8 mouse cellular contexts compared by ENCODE assay signal in the genomic region with DNA sequence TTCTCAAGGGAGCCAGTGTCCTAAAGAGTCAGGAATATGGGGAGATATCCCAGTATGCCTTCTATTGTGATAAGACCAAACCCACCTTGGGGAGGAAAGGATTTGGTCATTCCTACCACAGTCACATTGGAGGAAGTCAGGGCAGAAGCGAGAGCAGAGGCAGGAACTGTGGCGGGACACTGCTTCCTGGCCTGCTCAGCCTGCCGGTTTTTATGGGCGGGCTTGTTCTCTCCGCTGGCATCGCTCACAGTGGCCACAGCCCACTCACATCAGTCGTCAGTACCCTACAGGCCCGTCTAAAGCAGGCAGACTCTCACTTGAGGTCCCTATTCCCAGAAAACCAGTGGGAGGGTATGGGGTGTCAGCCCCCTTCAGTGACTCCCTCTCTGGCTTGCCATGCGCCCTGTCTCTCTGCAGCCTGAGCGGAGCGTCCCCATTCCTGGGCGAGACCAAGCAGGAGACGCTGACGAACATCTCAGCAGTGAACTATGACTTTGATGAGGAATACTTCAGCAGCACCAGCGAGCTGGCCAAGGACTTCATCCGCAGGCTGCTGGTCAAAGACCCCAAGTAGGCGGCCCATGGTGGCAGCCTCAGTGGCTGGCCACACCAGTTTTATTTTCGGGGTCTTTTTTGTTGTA. TPM values are rescaled to one million over a fixed set of nuclear protein-coding genes. Genes with fewer than 3 reads are reported as not detected.
A peak's percentile ranks its signal among the peaks of the same experiment; 100 is the strongest.
DNase-seq lines count a peak whose midpoint lies in the region; ATAC-seq and TF ChIP-seq lines count a peak whose summit lies in the region.

No protein-coding gene starts in this region.

- WGBS in thymus, adult 2 months, result 72% methylated on average over 18 of the region's 18 CpGs
- 87% methylated on average over 18 of the region's 18 CpGs for WGBS in limb, embryonic 11.5 days
- WGBS in neural tube, embryonic 13.5 days, result 89% methylated on average over 18 of the region's 18 CpGs

- peaks cover 31% of the 10 kb centered on the region for H3K4me1 ChIP-seq in thymus, adult 2 months (replicated peaks; ENCODE audit: control insufficient read depth, insufficient read depth, low read length)
- peaks cover 12% of the 10 kb centered on the region; the same call in 1 of the 2 replicates for H3K4me1 ChIP-seq in limb, embryonic 11.5 days (ENCODE audit: control insufficient read depth, insufficient read depth, low read length)
- peaks cover 29% of the 10 kb centered on the region for H3K4me1 ChIP-seq in neural tube, embryonic 13.5 days (replicated peaks)

- H3K9me3 ChIP-seq in limb, embryonic 11.5 days (ENCODE audit: control insufficient read depth, low read length), result no peaks in the 10 kb centered on the region
- no peaks in the 10 kb centered on the region for H3K9me3 ChIP-seq in neural tube, embryonic 13.5 days

- no peak overlapping the region for H3K4me3 ChIP-seq in thymus, adult 2 months (ENCODE audit: control insufficient read depth, insufficient read depth, low read length)
- H3K4me3 ChIP-seq in limb, embryonic 11.5 days (ENCODE audit: low read depth, low read length), result no peak overlapping the region; the same call in 1 of the 2 replicates
- peak overlapping the region; percentile 60; the same call in 1 of the 2 replicates for H3K4me3 ChIP-seq in neural tube, embryonic 13.5 days

- no peak for ATAC-seq in CD4-positive, CD25-positive, alpha-beta regulatory T cell, adult 4 months
- ATAC-seq in limb, embryonic 11.5 days (ENCODE audit: insufficient number of reproducible peaks, low FRiP score, low TSS enrichment, low read depth), result no peak
- no peak for ATAC-seq in neural tube, embryonic 13.5 days (ENCODE audit: low read depth)

- H3K36me3 ChIP-seq in thymus, adult 2 months (ENCODE audit: control insufficient read depth, insufficient read depth, low read length), result no peaks in the 10 kb centered on the region
- peaks cover 10% of the 10 kb centered on the region for H3K36me3 ChIP-seq in limb, embryonic 11.5 days (ENCODE audit: control insufficient read depth, insufficient read depth, low read length)
- H3K36me3 ChIP-seq in neural tube, embryonic 13.5 days, result peaks cover 37% of the 10 kb centered on the region

- H3K4me2 ChIP-seq in limb, embryonic 11.5 days (ENCODE audit: low read depth, severe bottlenecking), result peak overlapping the region; percentile 78
- H3K4me2 ChIP-seq in neural tube, embryonic 13.5 days, result peak overlapping the region; percentile 94

- DNase-seq in CD4-positive, CD25-positive, alpha-beta regulatory T cell, adult 2 months (ENCODE audit: low read depth, low spot score), result peak; percentile 20
- DNase-seq in thymus, postnatal 4 days, result peak; percentile 31
- no peak for DNase-seq in thymus, adult 2 months
- DNase-seq in limb, embryonic 11.5 days (ENCODE audit: low spot score), result no peak
- no peak for DNase-seq in layer of hippocampus, adult 11-12 months (ENCODE audit: low spot score)
- DNase-seq in B cell, adult 2 months, result no peak

- TF ChIP-seq CTCF in thymus, adult 2 months (IDR thresholded peaks at IDR 0.05; ENCODE audit: borderline replicate concordance, control insufficient read depth, extremely low read depth, insufficient read depth, low read length, poor library complexity), result no peak

- no peaks in the 10 kb centered on the region for H3K27me3 ChIP-seq in thymus, adult 2 months (ENCODE audit: control insufficient read depth, insufficient read depth, low read length)
- H3K27me3 ChIP-seq in limb, embryonic 11.5 days (ENCODE audit: control insufficient read depth, insufficient read depth, low read length), result peaks cover 28% of the 10 kb centered on the region
- peaks cover 26% of the 10 kb centered on the region for H3K27me3 ChIP-seq in neural tube, embryonic 13.5 days

- TF ChIP-seq POLR2A in thymus, adult 2 months (IDR thresholded peaks at IDR 0.05; ENCODE audit: control insufficient read depth, extremely low read depth, insufficient read depth, low read length, poor library complexity), result no peak

- H3K9ac ChIP-seq in limb, embryonic 11.5 days (ENCODE audit: low read length), result no peak overlapping the region
- no peak overlapping the region for H3K9ac ChIP-seq in neural tube, embryonic 13.5 days

- H3K27ac ChIP-seq in thymus, adult 2 months (ENCODE audit: control insufficient read depth, insufficient read depth, low read length), result no peak overlapping the region
- H3K27ac ChIP-seq in limb, embryonic 11.5 days (replicated peaks; ENCODE audit: low read depth, low read length), result no peak overlapping the region
- H3K27ac ChIP-seq in neural tube, embryonic 13.5 days (replicated peaks), result peak overlapping the region; percentile 97; the same call in 1 of the 2 replicates

RNA-seq across cellular contexts. Expression of gene 4930442H23Rik, which starts 7.8 kb away (rescaled TPM):
- polyA plus RNA-seq in CD4-positive, CD25-positive, alpha-beta regulatory T cell, adult 4 months (2017; shearing (Covaris generic)), result not detected
- not detected in 2 replicates for polyA plus RNA-seq in thymus, adult 2 months (2012; rRNA removed)
- not detected in 2 replicates for polyA plus RNA-seq in limb, embryonic 11.5 days (2014; fragmentation: Nextera tagmentation; extraction: Ambion mirVana)
- not detected in 2 replicates for polyA plus RNA-seq in neural tube, embryonic 13.5 days (2015; fragmentation: Nextera tagmentation; extraction: Ambion mirVana)

RNA-seq across cellular contexts. Expression of gene Dapk3, which starts 8.7 kb away (rescaled TPM):
- polyA plus RNA-seq in CD4-positive, CD25-positive, alpha-beta regulatory T cell, adult 4 months (2017; shearing (Covaris generic)), result 1 to 10 TPM; 1.3 to 2.6 TPM
- polyA plus RNA-seq in thymus, adult 2 months (2012; rRNA removed), result 95.9 and 103 TPM in 2 replicates
- 43.3 and 49.1 TPM in 2 replicates for polyA plus RNA-seq in limb, embryonic 11.5 days (2014; fragmentation: Nextera tagmentation; extraction: Ambion mirVana)
- polyA plus RNA-seq in neural tube, embryonic 13.5 days (2015; fragmentation: Nextera tagmentation; extraction: Ambion mirVana), result 79.1 and 80.9 TPM in 2 replicates

RNA-seq across cellular contexts. Expression of gene Nmrk2, which starts 10.4 kb away (rescaled TPM):
- polyA plus RNA-seq in CD4-positive, CD25-positive, alpha-beta regulatory T cell, adult 4 months (2017; shearing (Covaris generic)), result under 1 TPM; 0.31 to 0.44 TPM
- 0.12 TPM in 1 of 2 replicates, not detected in the other for polyA plus RNA-seq in thymus, adult 2 months (2012; rRNA removed)
- 0.08 TPM in 1 of 2 replicates, not detected in the other for polyA plus RNA-seq in limb, embryonic 11.5 days (2014; fragmentation: Nextera tagmentation; extraction: Ambion mirVana)
- polyA plus RNA-seq in neural tube, embryonic 13.5 days (2015; fragmentation: Nextera tagmentation; extraction: Ambion mirVana), result not detected in 2 replicates

RNA-seq across cellular contexts. Expression of gene Eef2, which starts 15.0 kb away (rescaled TPM):
- 1,000 to 10,000 TPM in 1 of 2 experiments, 100 to 1,000 TPM in 1; 934 to 1,665 TPM for polyA plus RNA-seq in CD4-positive, CD25-positive, alpha-beta regulatory T cell, adult 4 months (2017; shearing (Covaris generic))
- polyA plus RNA-seq in thymus, adult 2 months (2012; rRNA removed), result 2,100 and 2,369 TPM in 2 replicates
- polyA plus RNA-seq in limb, embryonic 11.5 days (2014; fragmentation: Nextera tagmentation; extraction: Ambion mirVana), result 428 TPM in 2 replicates
- 532 and 537 TPM in 2 replicates for polyA plus RNA-seq in neural tube, embryonic 13.5 days (2015; fragmentation: Nextera tagmentation; extraction: Ambion mirVana)

RNA-seq across cellular contexts. Expression of gene Pias4, which starts 23.7 kb away (rescaled TPM):
- polyA plus RNA-seq in CD4-positive, CD25-positive, alpha-beta regulatory T cell, adult 4 months (2017; shearing (Covaris generic)), result 10 to 100 TPM; 17.1 to 20.0 TPM
- 67.6 and 72.9 TPM in 2 replicates for polyA plus RNA-seq in thymus, adult 2 months (2012; rRNA removed)
- 53.3 and 56.9 TPM in 2 replicates for polyA plus RNA-seq in limb, embryonic 11.5 days (2014; fragmentation: Nextera tagmentation; extraction: Ambion mirVana)
- polyA plus RNA-seq in neural tube, embryonic 13.5 days (2015; fragmentation: Nextera tagmentation; extraction: Ambion mirVana), result 60.0 and 77.5 TPM in 2 replicates

Comparison
In these comparisons a context has a peak if more than half of its experiments do, and no peak if none do; other contexts are left out.
1. DNase-seq: peak in CD4-positive, CD25-positive, alpha-beta regulatory T cell, adult 2 months (single experiment) and thymus, postnatal 4 days (single experiment); none in thymus, adult 2 months (single experiment), limb, embryonic 11.5 days (single experiment), layer of hippocampus, adult 11-12 months (single experiment) and B cell, adult 2 months (0 of 2).
2. RNA of gene Dapk3, which starts 8.7 kb away (polyA plus RNA-seq): 95.9 to 103 TPM in thymus, adult 2 months, 79.1 to 80.9 TPM in neural tube, embryonic 13.5 days and 43.3 to 49.1 TPM in limb, embryonic 11.5 days; 1.3 to 2.6 TPM in CD4-positive, CD25-positive, alpha-beta regulatory T cell, adult 4 months; every median in the first group is over 10 times any median in the second.